Mouse (Mus musculus): ENCODE measurements around the gene Glp2r.

Gene Glp2r

DNA sequence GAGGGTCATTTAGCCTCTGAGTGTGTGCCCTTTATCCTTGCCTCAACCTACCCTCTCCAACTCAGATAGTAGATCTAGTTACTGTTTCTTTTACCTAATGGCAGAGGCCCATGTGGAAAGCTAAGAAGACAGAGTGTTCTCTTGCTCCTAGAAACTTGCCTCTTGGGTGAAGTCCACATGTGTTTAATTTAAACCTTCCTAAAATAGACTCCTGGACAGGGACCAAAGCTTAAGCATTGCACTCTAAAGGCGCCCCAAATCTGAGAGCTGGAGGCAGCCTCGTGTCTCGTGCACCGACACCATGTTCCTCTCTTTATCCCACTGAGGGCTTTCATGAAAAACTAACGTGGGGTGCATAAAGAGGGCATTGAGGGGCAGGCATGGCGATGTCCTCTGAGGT, 43.9 kb downstream of the Glp2r start:
- no peak for DNase-seq

DNA sequence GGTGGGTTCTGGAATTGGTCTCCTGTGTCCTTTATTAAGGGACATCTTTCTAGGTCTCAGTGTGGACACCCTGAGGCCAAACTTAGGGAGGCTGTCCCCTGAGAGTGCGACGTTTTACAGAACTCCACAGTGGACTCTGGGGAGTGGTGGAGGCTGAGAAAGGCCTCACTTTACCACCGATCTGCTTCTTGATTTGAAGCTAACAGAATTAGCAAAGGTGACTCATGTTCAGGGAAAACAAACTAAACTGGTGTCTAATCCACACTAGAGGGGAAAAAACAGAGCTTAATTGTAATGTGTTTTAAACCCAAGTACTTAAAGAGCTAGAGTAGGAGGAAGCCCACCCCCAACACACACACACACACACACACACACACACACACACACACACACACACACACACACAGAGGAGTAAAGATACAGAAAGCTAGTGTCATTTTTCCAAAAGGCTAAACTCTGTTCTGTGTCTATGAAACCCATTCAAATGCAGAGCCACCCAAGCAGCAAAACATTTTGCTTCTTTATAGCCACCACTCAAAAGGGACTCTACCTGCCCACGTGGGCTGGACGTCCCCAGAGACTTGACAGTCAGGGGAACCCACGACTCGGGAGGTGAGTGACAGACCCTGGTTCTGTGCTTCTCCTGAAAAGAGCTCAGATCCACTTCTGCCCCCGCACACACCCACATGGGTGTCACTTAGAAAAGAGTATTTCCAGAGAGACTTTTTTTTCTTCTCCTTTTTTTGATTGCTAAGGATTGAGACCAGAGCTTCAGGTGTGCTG, 47.5 kb downstream of the Glp2r start:
- no peak for DNase-seq

DNA sequence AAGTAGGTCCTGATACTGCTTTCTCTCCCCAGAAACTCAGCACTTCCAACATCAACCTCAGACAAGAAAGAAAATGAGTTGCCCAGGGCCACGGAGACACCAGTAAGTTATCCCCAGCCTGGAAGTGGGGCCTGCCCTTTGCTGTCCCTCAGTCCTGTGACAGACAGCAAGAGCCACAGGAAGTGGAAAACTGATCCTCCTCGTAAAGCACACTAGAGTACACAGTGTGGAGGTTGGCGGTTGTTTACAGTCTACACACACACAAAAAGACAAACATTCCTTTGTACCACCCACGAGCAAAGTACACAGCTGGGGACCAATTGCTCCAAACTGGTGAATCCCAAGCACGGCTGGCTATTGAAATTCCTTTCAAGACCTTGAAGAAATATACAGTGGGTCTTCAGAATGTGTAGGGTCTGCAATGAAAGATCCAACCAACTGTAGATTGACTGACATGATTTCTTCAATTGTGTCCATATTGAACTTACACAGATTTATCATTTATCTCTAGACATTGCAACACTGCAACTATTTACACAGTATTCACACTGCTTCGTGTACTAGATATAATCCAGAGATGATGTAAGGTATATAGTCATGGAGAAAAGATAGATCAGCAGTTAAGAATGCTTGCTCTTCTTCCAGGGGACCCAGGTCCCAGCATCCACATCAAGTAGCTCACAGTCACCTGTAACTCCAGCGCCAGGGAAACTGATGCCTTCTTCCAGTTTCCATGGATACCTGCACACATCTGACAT, 48.4 kb downstream of the Glp2r start:
- no peak for DNase-seq

DNA sequence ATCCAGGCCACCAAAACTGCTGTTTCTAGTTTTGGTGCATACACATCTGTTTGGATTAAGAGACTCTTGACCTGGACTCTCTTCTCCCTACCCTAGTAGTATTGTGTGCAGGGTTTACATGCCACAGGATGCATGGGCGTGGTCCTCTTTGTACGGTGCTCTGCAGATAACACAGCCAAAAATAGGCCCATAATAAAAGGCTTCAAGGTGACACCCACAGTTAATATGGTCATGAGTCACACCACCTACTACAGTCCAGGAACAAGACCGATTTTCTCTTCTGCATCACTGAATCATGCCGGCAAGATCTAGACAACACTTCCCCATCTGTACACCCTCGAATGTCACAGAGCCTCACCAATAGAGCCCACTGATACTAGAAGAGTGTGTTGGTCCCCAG, 49.5 kb downstream of the Glp2r start:
- DNase-seq, result no peak

DNA sequence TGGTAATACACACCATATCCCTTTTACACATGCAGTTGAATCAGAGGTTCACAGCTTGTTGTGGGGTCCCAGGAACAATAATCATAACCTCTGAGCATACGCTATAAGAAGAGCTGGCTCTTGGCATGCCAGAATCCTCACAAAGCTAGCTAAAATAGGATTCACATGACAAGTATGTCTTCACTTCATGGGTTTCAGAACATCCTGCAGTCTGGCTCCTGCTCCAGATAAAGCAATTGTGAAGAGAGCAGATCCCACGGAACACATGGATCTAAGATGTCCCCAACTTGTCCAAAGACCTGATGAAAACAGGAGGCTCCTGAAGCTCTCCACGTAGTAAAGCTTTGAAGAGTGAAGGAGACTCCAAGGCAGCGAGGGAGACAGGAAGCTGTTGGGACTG, 55.6 kb downstream of the Glp2r start:
- no peak for DNase-seq

DNA sequence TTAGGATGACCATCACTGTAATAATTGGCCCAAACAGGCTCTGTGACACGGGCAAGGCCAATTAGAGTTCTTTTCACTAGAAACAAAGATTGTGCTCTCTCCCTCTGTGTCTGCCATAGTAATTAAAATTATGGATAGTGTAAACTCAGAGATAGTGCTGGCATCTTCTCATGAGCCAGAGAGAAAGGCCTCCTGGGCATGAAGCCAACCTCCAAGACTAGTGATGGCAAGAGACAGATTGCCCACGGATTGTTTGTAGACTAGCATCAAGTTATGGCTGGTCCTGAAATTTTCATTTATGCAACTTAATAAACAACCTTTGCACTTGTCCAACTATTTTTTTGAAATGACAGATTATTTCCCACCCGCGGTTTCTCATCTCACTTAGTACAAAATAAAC, 58.0 kb downstream of the Glp2r start:
- DNase-seq, result no peak

DNA sequence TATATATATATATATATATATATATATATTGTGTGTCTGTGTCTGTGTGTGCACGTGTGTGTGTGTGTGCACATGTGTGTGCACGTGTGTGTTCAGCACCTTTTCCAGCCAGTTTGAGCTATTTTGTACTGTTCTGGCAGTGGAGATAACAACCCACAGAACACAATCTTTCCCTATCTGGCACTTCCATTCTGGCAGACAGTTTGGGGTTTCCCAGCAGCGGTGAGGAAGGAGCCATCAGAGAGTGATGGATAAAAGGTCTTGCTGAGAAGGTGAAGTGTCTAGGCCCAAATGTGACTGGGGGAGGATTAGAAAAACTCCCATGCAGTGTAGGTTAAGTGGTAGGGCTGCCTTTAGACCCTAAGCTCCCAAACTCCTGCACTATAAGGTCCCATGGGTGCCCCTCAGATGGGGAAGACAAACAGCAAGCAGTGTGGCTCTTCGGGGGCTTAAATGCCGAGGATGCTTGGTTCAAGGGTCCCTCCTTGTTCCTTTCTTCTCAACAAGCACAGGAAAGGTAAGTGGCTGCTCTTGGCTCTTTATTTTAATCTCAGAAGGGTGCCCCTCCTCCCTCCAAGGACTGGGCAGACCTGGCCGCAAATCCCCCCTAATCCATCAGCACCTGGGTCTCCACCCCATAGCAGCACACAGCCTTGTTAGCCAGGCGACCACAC, 76.1 kb downstream of the Glp2r start, which contains the start of gene Rcvrn:
Gene Rcvrn, plus strand, starts transcription at position 624 of the 674 bp plus-strand sequence.
- DNase-seq, result no peak

DNA sequence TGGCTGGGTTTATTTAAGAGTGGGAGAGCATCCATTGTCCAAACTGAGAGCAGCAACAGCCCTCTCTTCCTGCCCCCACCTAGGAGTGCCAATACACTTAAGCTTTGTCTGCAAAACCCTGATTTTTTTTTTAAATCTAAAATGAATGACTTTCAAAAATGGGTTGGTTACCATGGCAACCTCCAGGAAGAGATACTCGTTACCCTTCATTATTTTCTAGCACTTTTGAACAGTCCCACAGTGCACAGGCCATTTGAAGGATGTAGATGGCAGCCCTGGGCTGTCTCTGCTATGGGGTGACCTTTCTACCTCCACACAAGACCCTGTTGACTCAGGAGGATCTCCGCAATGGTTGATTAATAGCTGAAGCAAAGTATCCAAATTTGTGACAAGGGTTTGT, 84.8 kb downstream of the Glp2r start:
- no peak for DNase-seq

DNA sequence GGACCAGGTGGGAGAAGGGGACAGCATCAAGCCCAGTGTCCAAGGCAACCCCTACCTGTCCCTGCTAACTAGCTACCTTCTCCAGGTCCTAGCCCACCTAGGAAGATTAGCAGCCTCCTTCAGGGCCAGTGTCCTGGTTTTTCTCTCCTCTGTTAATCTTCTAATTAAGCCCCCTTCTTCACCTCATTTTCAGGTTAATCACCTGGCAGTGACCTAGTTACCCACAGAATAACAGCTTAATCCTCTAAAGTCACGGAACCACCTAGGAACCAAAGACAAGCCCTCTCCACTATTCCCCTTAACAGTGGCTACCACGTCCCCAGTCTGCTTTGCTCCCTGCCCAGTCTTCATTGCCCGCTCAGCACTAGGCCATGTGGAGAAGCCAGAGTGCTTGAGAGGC, 89.1 kb downstream of the Glp2r start:
- DNase-seq, result no peak

DNA sequence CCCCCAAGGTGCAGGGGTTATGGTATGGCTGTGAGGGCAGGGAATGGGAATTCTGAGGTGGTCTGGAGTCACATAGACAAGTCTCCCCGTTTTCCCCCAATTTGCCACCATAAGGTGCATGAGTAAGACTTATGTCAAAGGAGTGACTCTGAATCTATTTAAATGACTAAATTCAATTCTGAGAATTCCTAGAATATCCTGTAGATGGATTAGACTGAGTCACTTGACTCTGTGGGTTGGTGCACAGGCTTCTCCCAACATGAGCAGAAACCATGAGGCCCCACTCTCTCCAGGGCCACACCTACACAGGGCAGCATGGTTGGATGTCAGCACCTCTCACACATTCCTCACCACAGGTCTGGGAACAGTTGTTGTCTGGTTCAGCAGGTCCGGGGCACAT, 91.0 kb downstream of the Glp2r start:
- DNase-seq, result no peak

DNA sequence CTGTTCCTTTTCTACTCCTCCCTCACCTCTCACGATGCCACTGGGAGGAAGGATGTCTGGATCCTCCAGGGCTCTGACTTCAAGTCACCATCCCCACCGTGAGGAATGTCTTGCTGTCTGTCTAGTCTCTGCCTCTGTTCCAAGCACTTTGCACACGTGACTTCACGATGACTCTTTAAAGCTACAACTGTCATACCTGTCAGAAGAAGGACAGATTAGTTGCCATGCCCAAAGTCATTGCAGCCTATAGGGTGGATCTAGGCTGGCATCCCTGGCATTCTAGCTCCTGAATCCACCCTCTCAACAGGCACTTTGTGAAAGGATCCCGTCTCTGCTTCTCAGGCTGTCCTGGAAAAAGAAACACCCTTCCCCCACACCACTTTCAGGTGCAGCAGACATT, 91.7 kb downstream of the Glp2r start:
- no peak for DNase-seq

DNA sequence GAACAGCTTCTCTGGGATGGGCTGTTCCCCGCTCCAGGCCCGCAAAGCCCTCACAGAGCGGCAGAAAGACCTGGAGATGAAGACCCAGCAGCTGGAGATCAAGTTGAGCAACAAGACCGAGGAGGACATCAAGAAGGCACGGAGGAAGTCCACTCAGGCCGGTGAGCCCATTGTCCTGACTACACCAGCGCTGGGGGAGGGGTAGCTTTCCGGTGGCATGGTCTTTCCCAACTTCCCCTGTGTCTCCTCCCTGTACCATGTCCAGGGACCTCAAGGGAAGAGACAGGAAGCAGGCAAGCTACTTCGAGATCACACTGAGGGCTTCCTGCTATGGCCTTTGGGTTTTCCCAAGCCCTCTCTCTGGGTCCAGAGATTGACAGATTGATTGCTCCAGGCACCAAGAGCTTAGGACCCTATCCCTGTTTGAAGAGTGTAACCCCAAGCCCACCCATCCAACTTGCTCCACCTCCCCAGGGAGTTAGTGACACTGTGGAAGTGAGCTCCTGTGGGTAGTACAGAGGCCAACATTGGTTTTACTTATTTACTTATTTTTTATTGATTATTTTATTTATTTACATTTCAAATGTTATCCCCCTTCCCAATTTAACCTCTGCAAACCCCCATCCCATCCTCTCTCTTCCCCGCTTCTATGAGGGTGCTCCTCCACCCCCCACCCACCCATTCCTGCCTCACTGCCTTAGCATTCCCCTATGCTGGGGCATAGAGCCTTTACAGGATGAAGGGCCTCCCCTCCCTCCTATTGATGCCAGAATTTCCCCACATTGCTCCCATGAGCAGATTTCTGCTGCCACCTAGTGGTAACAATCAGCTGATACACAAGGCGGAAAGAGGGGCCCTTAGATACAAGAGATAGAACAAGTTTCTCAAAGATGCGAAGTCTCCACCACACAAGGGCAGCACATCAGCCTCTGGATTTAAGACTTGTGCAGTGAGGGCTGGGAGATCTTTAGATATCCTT, 95.1 kb downstream of the Glp2r start:
- peak; percentile 53 to 54 for DNase-seq

DNA sequence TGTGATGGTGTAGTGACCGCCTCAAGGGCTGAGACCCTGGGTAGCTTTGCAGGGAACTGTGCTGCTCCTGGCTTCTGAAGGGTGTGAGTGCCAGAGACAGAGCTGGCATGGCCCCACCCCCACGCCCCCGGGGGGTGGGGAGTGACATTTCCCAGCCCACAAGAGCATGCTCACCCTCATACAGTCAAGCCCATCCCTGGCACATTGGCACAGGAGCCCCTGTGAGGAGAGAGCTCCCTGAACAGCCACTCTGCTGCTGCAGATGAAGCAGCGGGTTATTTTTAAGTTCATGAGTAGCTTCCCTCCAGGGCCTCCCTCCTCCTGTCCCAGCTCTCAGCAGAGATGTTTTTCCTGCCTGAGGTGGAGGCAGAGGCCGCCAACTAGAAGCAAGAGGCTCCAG, 98.8 kb downstream of the Glp2r start:
- no peak for DNase-seq

DNA sequence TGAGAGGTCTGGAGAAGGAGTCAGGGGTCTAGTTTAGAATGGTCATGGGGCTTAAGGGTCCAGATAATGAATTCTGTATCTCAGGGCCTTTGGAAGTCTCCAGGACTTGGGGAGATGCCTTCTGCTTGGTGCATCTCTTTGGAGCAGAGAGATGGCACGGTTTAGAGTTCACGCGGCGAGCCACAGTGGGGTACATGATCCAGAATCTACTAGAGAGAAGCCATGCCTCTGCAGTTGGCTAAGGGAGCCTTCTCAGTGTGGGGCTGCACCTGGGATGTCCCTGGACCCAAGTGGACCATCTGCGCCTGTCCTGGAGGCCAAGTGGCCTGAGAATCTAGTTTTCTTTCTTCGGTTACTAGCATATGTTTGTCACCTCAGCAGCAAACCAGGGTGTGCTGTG, 100.9 kb downstream of the Glp2r start:
- DNase-seq, result no peak

DNA sequence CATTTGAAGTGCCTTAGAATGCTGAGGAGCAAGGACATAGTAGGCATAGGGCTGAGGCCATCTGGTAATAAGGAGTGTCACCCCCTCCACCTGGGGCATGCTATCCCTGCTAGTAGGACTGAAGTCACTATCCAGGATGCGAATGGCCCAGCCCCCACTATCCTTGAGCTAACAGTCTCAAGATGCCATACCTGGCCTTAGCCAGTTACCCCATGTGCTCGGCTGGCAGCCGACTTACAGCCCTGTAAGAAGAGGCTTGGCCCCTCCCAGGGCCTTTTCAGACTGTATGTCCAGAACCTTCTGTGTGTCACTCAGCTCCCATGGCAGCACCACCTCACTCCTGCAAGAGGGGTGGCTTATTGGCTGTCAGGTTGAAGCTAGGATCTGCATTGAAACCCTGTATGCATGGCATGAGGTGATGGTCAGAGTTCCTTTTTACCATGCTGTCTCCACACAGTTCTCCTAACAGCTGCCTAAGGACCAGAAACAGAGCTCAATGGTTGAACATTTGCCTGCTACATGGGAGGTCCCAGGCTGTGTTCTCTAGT, 102.4 kb downstream of the Glp2r start:
- DNase-seq, result no peak

DNA sequence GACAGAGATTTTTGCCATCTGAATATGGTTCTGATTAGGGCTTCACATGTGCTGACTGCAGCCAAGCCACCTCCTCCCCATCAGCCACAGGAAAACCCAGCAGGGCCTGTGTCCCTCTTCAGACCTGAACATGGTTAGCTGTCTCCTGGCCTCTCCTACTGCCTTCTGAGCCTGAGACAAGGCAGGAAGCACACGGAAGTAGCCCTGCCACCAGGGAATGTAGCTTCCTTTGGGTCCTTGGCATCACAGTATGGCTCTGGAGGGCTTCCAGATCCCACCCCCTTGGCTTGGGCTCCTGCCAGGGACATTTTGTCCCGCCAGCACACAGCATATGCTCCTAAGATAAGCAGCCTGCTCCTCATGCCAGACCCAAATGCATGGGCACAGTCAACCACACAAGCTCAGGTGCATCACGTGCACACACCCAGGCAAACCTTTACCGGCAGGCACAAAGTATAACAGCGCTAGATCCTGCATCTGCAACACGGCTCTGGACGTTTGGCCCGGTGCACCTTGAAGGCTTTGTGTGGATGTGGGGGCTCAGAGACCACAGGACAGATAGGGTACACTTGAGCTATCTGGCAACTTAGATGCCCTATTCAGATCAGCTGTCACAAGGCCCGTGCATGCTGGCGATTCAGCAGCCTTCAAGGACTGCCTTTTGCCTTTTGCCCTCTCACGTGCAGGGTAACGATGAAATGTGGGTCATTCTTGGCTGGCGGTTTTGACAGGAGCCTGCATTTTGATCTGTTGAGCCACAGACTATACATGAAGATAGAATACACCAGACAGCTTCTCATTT, 103.2 kb downstream of the Glp2r start:
- no peak for DNase-seq

DNA sequence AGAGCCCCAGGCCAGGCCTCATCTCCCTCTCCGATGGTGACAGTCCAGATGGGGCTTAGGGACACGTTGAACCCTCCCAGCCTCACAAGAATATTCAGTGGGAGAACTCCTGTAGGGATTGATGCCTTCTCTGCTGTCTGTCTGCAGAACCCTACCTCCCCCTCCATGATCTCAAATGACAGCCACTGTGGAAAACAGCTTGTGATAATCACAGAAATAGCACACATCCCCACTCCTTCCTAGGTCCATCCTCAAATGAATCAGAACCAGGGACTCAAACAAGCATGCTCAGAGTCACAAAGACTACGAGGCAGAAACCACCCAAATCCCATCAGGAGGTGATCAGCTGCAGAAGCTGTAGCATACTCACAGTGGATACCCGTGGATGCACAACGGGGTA, 104.8 kb downstream of the Glp2r start:
- DNase-seq, result no peak

DNA sequence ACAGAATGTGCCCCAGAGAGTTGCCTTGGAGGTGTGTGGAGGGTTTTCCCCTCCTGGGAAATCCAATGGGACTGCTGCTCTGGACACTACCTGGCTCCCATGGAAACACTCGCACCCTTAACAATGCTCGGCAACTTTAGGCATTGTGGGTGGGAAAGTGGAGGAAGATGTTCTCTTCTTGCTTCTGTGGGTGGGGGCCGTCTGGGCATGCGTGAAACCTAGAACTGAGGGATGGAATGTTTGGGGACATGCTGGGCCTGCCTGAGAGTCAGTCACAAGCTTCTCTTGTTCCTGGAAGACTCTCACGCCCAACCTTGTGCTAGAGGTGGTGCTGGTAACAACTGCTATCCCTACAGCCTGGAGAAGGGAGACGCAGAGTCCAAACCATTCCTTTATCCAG, 106.0 kb downstream of the Glp2r start:
- DNase-seq, result no peak

DNA sequence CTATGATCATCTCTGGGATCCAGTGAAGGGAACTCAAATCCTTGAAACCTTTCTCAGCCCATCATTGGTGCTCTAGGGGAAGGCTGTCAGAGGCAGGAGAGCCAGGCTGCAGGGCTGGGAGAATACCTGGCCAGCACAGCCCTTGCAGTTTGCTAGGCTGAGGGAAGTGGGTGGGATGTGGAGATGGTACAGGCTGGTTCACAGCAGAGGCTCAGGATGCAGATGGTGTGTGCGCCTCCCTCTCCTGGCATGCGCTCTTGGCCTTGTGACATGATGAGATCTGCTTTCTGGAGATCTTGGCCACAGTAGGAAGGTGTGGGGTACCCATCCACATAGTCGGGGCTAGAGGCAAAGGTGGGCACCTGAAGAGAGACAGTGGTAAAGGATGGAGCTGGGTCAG, 106.7 kb downstream of the Glp2r start:
- DNase-seq, result no peak

DNA sequence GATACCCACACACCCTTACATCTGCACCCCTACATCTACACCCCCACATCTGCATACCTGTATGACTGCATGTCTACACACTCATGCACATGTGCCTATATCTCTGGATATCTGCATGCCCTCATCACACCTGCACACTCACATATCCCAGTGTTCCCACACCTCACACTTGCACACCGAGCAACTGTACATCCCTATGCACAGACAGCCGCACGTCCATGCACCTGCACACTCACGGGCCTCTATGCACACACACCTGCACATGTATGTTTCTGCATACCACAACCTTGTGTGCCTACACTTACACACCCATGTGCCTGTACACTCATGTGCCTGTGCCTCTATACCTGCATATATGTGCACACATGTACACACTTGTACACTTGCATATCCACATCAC, 107.5 kb downstream of the Glp2r start:
- DNase-seq, result no peak

DNA sequence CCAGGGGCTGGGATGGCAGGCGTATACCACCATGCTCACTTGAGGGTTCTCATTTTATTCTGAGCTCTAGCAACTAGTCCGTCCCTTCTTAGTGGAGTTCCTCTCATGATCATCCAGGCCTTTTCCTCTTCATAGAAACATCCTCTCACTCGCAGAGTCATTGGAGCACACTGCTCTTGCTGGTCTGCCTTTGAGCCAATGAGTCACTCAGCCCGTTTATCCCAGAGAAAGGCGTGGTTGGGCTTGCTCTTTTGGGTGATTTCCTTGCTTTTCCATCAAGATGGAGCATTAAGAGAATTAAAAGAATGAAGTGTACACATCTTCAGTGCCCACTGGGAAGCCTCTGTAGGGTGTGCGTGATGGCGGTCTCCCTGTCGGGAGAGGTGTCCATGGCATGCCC, 109.5 kb downstream of the Glp2r start:
- no peak for DNase-seq
